Mouse (Mus musculus) cerebellum, adult 11 months (tissue): ENCODE measurements around the gene Klhl25.
"Not testable (repeated sequence)": the region's sequence is repeated elsewhere in the genome, so short reads cannot be mapped to it uniquely, and the experiment has no call there.

Experiments
- DNase-seq: peaks from one replicate; pipeline ENCODE4 v3.0.0; 2022

The Klhl25 gene

DNA sequence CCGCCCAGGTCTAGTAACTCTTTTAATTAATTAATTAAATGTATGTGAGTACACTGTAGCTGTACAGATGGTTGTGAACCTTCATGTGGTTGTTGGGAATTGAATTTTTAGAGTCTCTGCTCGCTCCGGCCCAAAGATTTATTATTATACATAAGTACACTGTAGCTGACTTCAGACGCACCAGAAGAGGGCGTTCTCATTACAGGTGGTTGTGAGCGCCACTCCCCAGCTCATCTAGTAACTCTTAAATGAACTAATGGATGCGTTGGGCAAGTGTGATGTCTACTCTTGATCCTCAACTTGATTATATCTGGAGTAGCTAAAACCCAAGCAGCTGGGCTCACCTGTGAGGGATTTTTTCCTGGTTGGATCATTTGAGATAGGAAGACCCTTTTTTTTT lies 1.2 kb upstream of the Klhl25 start:
- DNase-seq: no peak

- DNase-seq: peak; percentile 2
These were observed 621 bp upstream of the Klhl25 start for GRCm38 (mm10) chr7:75847489-75847888.

DNA sequence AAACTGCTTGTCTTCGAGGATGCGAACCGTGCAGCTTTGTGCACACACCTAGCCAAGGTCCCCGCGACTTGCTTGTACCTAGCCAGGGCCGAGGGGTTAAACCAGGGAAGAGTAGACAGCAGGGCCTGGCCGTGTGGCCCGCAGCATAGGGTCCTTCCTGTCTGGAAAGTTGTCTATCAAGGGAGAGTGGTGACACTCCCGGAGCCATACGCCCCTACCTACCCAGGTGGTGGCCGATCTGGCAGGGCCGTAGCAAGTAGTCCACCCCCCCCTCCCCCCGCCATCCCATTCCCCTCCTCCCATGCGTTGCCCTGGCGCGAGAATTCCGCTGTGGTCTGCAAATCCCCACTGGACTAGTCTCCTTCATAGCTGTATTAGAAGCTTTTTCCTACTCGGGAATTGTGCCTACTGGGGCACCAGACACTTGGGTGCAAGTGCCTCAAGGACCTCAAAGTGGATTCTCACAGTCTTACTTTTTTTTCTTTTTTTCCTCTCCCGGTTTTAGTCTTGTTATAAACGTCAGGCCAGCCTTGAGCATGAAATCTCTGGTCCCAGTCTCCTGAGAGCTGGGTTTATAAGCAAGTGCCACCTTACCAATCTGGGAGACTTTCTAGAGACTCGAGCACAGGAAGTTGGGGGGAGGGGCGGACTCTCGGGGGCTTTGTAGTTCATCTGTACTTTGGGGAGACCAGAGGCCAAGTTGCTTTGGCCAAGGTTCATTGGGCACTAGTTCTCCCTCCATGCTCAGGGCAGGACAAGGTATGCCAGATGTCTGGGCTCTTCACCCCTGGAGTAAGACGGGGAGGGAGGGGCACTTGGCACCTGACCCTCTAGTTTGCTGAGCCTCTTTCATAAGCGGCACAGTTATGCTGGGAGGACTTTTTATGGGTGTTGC lies 913 bp downstream of the Klhl25 start:
- peak; percentile 25 for DNase-seq

DNA sequence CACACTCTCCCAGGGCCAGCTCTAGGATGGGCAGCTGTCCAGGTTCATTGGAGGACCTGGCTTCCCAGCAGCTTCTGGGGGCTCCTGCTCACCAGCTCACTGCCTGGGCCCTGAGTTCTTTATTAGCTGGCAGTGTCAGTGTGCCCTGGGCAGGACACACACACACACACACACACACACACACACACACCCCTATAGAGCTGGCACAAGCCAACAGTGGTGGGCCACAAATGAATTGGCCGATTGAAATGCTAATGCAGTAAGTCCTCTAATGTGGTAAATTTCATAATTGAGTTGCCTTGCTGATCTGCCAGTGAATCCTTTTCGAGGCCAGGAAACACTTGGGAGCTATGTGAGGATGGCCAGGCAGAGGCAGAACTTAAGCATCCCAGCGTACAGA lies 2.3 kb downstream of the Klhl25 start:
- not testable (repeated sequence) for DNase-seq

DNA sequence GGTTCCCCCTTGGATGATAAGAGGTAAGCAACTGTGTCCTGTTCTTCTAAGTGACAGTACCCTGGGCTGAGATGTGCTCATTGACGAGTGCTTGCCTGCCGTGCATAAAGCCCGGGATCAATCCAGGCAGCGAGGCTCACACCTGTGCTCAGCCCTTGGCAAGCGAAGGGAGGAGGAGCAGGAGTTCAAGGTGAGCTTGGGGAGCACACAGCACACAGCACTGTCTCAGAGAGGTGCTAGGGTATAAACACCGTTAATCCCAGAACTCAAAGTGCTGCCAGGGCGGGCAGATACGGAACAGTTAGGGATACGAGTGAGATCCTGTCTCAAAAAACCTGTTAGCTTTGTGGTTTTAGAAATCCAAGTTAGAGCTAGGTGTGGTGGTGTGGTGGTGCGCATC lies 3.2 kb downstream of the Klhl25 start:
- DNase-seq: peak; percentile 1

DNA sequence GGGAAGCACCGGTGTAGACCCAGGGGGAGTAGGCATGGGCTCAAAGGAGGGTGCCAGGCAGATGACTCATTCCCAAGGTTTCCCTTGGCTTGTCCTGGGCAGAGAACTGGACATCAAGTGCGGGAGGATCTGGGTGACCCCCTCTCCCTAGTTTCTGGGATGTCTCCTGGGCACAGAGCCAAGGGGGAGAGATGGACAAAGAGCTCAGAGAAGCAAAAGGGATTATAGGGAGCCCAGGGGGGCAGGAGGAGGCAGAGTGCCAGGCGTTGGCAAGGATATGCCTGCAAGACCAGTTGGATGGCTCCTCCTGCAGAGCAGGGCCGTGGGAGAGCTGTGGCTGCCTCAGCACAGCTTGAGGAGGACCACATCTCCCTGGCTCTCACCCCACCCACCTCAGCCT lies 4.3 kb downstream of the Klhl25 start:
- peak; percentile 43 for DNase-seq

GRCm38 (mm10) chr7:75853171-75853830 lies 5.2 kb downstream of the Klhl25 start:
- DNase-seq: no peak

- peak; percentile 51 for DNase-seq
These were observed 6.3 kb downstream of the Klhl25 start for GRCm38 (mm10) chr7:75854231-75854925.

DNA sequence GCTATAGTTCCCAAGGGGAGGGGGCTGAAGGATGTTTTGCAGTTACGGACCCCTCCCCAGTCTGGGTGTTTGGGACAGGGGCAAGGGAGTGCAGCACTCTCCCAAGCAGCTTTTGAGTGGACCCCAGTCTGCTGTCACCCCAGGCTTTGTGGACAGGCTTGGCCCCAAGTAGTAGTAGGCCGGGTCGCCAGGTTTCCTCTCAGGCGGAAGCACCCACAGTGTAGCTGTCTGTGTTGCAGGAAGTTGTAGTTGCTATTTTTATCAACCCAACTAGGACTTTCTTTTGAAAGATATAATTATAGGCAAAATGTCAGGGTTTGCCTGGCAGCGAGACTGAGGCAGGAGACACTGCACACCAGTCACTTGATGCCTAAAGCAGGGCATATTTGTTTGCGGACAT lies 6.9 kb downstream of the Klhl25 start:
- DNase-seq: no peak

DNA sequence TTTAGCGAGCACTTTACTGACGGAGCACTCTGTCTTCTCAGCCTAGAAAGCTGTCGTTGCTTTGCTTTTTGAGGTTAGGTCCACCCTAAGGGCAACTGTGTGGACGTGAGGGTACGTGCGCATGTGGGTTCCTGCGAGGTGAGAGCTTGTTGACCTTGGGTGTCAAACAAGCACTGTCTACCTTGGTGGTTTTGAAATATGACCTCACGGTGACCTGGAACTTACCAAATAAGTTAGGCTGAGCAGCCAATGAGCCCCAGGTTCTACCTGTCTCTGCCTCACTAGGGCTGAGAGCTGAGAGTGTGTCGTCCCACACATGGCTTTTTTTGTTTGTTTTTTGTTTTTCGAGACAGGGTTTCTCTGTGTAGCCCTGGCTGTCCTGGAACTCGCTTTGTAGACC lies 8.1 kb downstream of the Klhl25 start:
- no peak for DNase-seq

DNA sequence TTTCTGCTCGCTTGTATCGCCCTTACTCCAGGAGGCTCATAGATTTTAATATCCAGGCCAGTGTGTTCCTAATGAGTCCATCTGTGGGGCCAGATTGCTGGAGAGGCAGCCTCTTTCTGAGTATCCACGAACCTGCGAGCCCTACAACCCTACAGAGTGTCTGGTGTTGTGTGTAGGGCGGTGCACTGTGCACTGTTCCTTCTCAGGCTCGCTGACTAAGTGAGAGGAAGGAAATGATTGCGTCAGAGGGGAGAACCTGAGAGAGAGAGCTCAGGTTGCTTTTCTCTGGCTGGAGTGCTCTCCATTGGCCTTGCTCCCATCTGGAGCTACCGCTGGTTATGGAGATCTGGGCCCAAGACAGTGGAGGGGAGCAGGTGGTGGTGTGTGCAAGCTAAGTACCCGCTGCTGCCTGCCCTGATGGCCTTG lies 11.7 kb downstream of the Klhl25 start:
- DNase-seq: peak; percentile 35

DNA sequence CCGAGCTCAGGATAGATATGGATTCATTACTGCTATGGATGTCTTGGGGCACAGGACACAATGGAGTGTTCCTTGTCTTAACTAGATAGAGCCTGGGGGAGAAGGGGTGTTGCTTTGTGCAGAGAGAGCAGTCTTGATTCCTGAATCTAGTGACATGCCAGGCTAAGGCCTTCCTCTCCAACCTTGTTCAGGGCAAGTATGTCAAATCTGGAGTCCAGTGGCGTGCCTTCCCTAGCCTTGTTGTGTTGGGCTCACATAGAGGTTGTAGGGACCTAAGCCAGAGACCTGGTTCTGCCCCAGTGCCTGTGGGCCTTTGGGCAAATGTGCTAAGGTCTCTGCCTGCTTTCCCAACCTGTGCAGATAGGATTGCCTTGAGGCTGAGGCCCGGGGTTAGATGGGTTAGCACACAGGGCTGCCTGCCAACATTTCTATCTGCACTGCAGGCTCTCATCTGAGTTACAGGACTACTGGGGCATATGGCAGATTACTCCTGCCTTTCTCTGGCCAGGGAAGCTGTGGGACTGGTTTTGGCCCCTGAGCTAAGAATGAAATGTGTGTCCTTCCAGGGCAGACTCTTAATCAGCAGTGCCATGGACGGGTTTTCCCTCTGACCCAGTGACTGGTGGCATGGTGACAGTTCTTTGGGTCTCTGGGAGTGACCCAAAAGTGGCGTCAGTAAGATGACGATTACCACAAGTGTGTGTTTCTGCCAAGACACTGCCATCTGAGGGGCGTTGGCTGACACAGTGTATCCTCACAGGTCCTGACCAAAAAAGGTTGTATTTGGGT lies 13.7 kb downstream of the Klhl25 start:
- not testable (repeated sequence) for DNase-seq

- DNase-seq: not testable (repeated sequence)
These were observed 14.3 kb downstream of the Klhl25 start for GRCm38 (mm10) chr7:75862427-75862781.

DNA sequence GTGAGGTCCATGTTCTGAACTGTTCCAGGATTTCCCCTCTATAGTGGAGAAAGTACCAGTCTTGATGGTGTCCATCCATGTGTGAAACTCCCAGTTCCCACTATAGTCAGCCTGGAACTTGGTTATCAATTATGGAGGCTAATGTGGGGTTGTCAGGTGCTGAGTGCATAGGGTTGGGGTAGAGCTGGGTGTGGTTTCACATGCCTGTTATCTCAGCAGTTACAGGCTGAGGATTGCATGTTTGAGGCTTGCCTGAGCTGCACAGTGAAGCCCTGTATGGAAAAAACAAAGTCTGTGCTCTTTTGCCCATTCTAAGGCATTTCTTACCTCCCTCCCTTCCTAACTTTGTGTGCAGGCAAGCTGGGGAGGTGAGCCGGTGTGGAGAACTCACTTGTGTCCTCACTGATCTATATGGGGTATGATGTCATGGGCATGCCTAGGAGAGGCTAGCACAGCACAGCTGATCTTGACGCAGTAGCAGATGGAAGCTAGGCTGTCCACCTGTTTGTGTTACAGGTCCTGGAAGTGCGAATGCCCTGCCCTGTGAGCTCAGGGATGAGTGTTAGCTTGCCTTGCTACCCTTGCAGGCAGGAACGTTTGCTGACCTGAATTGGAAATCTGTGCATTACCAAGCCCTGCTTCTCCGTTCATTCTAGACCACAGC lies 15.3 kb downstream of the Klhl25 start:
- not testable (repeated sequence) for DNase-seq

DNA sequence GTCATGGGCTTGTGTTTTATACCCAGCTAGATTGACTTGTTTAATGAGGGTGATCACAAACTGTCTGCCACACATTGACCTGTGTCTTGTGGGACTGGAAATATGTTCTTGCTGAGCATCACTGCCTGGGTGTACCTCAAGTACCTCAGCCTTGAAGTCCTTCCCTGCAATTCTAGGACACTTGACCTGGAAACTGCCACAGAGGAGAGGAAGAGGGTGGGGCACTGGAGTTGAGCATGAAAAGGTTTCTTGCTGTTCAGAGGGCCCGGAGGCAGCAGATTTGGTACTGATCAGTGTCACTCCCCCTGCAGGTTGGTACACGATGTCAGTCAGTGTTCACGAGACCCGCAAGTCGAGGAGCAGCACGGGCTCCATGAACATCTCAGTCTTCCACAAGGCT lies 16.9 kb downstream of the Klhl25 start:
- DNase-seq: no peak

DNA sequence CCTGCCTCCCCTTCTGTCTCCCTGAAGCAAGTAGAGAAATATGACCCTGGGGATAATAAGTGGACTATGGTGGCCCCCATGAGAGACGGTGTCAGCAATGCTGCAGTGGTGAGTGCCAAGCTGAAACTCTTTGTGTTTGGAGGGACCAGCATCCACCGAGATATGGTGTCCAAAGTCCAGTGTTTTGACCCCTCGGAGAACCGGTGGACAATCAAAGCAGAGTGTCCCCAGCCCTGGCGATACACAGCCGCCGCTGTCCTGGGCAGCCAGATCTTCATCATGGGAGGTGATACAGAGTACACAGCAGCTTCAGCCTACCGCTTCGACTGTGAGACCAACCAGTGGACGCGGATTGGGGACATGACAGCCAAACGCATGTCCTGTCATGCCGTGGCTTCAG lies 18.4 kb downstream of the Klhl25 start:
- no peak for DNase-seq

GRCm38 (mm10) chr7:75868687-75869086 lies 20.6 kb downstream of the Klhl25 start:
- DNase-seq: no peak

DNA sequence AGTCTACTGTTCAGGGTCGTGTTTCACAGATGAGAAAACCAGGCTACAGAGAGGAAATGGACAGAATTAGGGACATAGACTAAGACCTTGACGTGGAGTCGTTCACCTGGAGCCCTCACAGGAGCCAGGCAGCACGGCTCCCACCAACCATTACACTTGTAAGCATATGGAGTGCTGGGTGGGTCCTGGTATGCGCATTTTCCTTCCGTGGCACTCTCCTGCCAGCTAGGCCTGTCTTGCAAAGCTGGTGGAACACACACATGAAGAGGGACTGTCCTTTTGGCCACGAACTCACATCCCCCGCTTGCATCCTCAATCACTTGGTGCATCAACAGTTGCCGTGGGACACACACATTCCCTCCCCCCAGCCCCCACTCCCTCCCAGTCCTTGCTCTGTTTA lies 22.4 kb downstream of the Klhl25 start:
- no peak for DNase-seq

GRCm38 (mm10) chr7:75872255-75872654 lies 24.1 kb downstream of the Klhl25 start:
- DNase-seq: no peak

DNA sequence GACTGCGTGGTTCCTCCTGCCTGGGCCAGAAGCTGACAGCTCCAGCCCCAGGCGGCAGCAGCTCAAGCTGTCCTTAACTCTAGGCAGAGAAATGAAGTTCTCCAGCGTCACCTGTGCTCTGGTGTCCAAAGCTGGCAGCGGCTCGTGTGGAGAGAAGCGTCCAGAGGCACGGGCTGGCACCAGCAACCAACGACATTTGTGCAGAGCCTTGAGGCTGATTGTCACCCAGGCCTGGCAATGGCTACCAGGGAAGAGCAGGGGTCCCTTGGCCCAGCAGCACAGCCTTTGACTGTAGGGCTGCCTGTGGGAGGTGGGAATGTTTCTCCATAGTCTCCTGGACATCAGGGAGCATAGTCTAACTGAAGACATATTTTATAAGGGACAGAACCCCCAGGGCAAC lies 24.6 kb downstream of the Klhl25 start:
- no peak for DNase-seq

DNA sequence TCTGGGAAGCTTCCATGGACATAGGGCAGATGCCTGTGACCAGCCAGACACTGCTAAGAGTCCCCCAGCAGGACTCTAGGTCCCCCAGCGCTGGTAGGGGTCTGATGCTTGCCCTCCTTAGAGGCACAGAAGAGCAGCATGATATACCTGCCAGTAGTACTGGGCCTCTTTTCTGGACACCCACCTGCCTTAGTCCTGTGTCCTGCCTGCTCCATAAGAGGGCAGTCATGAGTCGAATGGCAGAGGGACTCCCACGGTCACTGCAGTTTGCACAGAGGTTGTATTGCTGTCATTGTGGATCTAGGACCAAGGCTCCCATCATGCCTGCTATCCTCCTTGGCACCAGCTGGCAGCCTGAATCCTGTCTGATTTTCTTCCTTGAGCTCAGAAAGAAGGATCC lies 25.1 kb downstream of the Klhl25 start:
- DNase-seq: no peak

DNA sequence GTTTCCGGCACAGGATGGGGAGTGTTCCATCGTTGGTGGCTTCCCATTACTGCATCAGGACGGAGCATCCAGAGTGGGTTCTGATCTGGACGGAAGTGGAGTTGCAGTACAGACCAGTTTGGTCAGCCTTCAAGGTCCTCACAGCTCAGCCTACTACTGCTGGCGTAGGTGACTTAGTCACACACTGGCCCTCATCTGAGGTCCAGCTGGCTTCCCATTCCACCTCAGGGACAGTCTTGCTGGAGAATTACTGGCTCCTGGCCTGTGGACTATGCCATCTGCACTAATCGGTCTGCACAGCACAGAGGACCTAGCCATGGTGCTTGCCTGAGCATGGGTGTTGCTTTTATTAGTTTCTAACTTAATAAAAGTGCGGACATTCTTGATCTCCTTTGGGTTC lies 25.6 kb downstream of the Klhl25 start:
- no peak for DNase-seq
